Mouse (Mus musculus) spleen, adult 2 months (tissue): ENCODE data around the gene Rasa3. TPM values are rescaled to one million over a fixed set of nuclear protein-coding genes. Genes with fewer than 3 reads are reported as not detected.

Experiments
- DNase-seq, 2 experiments: peaks; one replicate each; pipeline versions ENCODE4 v3.0.0 to v3.0.0-alpha.2; 2012 to 2021; ENCODE audit warnings: low spot score in 2 of 2, low read depth in 1 of 2
- H3K27ac ChIP-seq: fragments of 200-500 bp; 2 replicates; pipeline ENCODE4 v1.5.1; 2012; ENCODE audit warnings: low read length, inconsistent platforms; ENCODE audit not compliant: insufficient read depth
- H3K27me3 ChIP-seq: fragments of 200-500 bp; 2 replicates; pipeline ENCODE4 v1.6.1; 2012; ENCODE audit warnings: mild to moderate bottlenecking, moderate library complexity, low read length, inconsistent platforms; ENCODE audit not compliant: control insufficient read depth, insufficient read depth
- H3K36me3 ChIP-seq: fragments of 200-500 bp; 2 replicates; pipeline ENCODE4 v1.6.1; 2012; ENCODE audit warnings: mild to moderate bottlenecking, low read length, inconsistent platforms; ENCODE audit not compliant: control insufficient read depth, insufficient read depth
- H3K4me1 ChIP-seq: fragments of 200-500 bp; 2 replicates; pipeline ENCODE4 v1.6.1; 2011; ENCODE audit warnings: inconsistent platforms; ENCODE audit not compliant: control insufficient read depth, insufficient read depth, insufficient read length
- H3K4me3 ChIP-seq: fragments of 200-500 bp; 2 replicates; pipeline ENCODE4 v1.5.1; 2011; ENCODE audit warnings: mild to moderate bottlenecking, inconsistent platforms; ENCODE audit not compliant: insufficient read depth, insufficient read length; ENCODE audit errors: extremely low read depth
- CTCF ChIP-seq: fragments of 200-500 bp; IDR thresholded peaks from 2 replicates; pipeline ENCODE4 v1.5.1; 2011; ENCODE audit warnings: mild to moderate bottlenecking, inconsistent platforms; ENCODE audit not compliant: insufficient read depth, insufficient read length, insufficient replicate concordance; ENCODE audit errors: extremely low read depth
- POLR2A ChIP-seq: fragments of 200-500 bp; IDR thresholded peaks from 2 replicates; pipeline ENCODE4 v1.6.1; 2011; ENCODE audit warnings: low read depth, low read length, inconsistent platforms
- WGBS: fragments of 180-500 bp; shearing (Covaris S2); methylation state at CpG from one replicate; pipeline ENCODE4 v1.1.7; 2018; 5-methylcytosine and 5-hydroxymethylcytosine counted together
- polyA plus RNA-seq: library from polyadenylated mRNA; depleted of rRNA; stranded (reverse); fragments of >200 nt; gene quantifications from 2 replicates; pipeline ENCODE4 v1.2.3, GENCODE M21; 2012

Rasa3 gene
- polyA plus RNA-seq, 1 experiment: 98.7 TPM

- peak overlapping the region; percentile 98 for H3K4me3 ChIP-seq
- peaks cover 49% of the 10 kb centered on the region for H3K4me1 ChIP-seq
- 12% methylated on average over 4 of the region's 4 CpGs for WGBS
- H3K27me3 ChIP-seq: no peaks in the 10 kb centered on the region
- H3K36me3 ChIP-seq: no peaks in the 10 kb centered on the region; the same call in 1 of the 2 replicates
- no peak for DNase-seq
- peak overlapping the region; percentile 98 for H3K27ac ChIP-seq
- TF ChIP-seq CTCF (no peak), POLR2A (peak; percentile 1; the same call in 1 of the 2 replicates)
Measured at GRCm38 (mm10) chr8:13675121-13675520, 2.3 kb downstream of the Rasa3 start.

DNA sequence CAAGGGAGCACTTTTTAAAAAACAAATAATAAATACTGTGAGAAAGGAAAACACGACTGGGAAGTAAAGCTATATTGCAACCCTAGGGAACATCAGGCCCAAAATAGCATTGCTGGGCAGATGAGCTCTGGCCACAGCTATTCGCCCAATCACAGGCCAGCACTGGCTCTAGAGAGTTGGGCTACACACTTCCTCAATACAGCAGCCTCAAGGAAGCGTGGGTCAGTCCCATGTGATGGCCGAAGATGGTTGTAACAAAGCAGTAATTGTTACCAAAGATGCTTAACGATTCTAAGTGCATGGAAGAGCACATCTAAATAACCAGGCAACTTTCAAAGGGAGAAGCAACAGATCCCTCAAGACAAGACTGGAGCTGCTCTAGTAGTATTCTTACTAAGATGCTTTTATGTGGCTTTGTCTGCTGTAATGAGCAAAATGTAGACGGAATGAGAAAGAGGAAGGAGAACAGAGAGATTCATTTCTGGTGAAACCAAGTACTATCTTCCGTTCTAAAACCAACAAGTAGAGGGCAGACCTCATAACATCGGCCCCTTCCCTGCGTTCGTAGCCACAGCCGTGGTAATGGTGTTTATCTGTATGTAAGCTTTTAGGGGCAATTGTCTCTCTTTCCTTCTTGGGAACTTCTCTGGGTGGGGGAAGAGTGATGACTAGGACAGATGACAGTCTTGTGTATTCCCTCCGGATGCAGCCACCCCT is 3.0 kb downstream of the Rasa3 start:
- Histone ChIP-seq H3K4me3 (peak overlapping the region; percentile 98), H3K36me3 (peaks cover 3% of the 10 kb centered on the region; the same call in 1 of the 2 replicates), H3K27me3 (no peaks in the 10 kb centered on the region), H3K4me1 (peaks cover 49% of the 10 kb centered on the region), H3K27ac (peak overlapping the region; percentile 98)
- TF ChIP-seq POLR2A (no peak), CTCF (no peak)
- WGBS: 5% methylated on average over 12 of the region's 12 CpGs
- peak; percentile 31 to 69 for DNase-seq

GRCm38 (mm10) chr8:13673215-13673614 is 4.2 kb downstream of the Rasa3 start:
- peaks cover 6% of the 10 kb centered on the region; the same call in 1 of the 2 replicates for H3K36me3 ChIP-seq

GRCm38 (mm10) chr8:13671246-13672003 is 6.0 kb downstream of the Rasa3 start:
- 58% methylated on average over 10 of the region's 10 CpGs for WGBS
- peak overlapping the region; percentile 58 for H3K27ac ChIP-seq

More at GRCm38 (mm10) chr8:13673215-13673614, 4.2 kb downstream of the Rasa3 start:
- 51% methylated on average over 4 of the region's 4 CpGs for WGBS
- DNase-seq: peak in 1 of 2 experiments; percentile 35
- Histone ChIP-seq H3K4me3 (peak overlapping the region; percentile 0; the same call in 1 of the 2 replicates), H3K27ac (peak overlapping the region; percentile 85), H3K4me1 (peaks cover 39% of the 10 kb centered on the region), H3K27me3 (no peaks in the 10 kb centered on the region)
- TF ChIP-seq POLR2A: no peak
- peak; percentile 12; the same call in 1 of the 2 replicates for TF ChIP-seq CTCF

GRCm38 (mm10) chr8:13670011-13670471 is 7.4 kb downstream of the Rasa3 start:
- Histone ChIP-seq H3K27ac (peak overlapping the region; percentile 58), H3K4me3 (no peak overlapping the region), H3K36me3 (peaks cover 6% of the 10 kb centered on the region; the same call in 1 of the 2 replicates), H3K27me3 (no peaks in the 10 kb centered on the region), H3K4me1 (peaks cover 41% of the 10 kb centered on the region)
- DNase-seq: no peak
- TF ChIP-seq POLR2A (no peak), CTCF (no peak)
- 82% methylated on average over 17 of the region's 17 CpGs for WGBS

More at GRCm38 (mm10) chr8:13671246-13672003, 6.0 kb downstream of the Rasa3 start:
- Histone ChIP-seq H3K36me3 (peaks cover 6% of the 10 kb centered on the region; the same call in 1 of the 2 replicates), H3K27me3 (no peaks in the 10 kb centered on the region), H3K4me1 (peaks cover 39% of the 10 kb centered on the region), H3K4me3 (no peak overlapping the region)
- DNase-seq: no peak
- TF ChIP-seq CTCF (no peak), POLR2A (no peak)

- Histone ChIP-seq H3K4me3 (no peak overlapping the region), H3K27me3 (no peaks in the 10 kb centered on the region), H3K36me3 (peaks cover 6% of the 10 kb centered on the region; the same call in 1 of the 2 replicates), H3K27ac (no peak overlapping the region), H3K4me1 (peaks cover 35% of the 10 kb centered on the region)
- 93% methylated on average over 10 of the region's 10 CpGs for WGBS
- no peak for DNase-seq
- TF ChIP-seq CTCF (no peak), POLR2A (no peak)
Measured at GRCm38 (mm10) chr8:13668367-13668766, 9.0 kb downstream of the Rasa3 start.
